Mouse (Mus musculus) spleen, postnatal 14 days (tissue): ENCODE data around the gene Lrp6.

Experiments used
- DNase-seq, 2 experiments: peaks; one replicate each; pipeline ENCODE4 v3.0.0; 2021 to 2022; ENCODE audit warnings: low spot score in 2 of 2

Gene Lrp6

DNA sequence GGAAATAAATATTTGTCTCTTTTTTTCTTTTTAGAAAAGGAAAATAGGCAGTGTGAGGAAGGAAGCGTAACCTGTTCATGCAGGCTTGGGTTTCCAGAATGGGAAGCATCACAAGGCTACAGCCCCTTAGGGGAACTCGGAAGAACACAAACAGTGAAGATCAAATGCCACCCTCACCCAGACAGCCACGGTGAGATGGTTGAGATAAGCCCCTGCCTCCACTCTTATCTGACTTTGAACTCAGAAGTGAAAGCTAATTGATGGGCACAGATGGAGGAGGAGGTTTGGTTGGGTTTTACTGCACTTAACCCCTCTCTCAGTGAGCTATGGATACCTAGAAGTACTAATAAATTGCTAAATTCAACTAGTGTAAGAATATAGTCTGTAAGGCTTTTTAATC lies 33.7 kb downstream of the Lrp6 start:
- no peak for DNase-seq

DNA sequence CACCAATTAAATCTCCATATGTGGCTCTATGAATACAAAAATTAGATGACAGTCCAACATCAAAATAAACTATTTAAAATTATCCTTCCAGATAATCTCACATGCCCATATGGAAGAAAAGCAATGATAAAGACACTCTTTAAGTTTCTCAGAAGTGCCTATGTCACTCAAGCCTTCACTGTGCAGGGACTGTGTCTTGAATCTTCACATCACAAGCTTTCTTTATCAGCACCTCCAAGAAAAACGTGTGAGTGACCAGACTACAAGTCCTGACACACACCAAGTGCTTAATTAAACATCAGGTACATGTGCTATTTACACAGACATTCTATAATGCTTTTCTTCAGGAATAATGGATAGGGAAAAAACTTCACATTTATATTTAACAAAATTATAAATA lies 34.8 kb downstream of the Lrp6 start:
- no peak for DNase-seq

GRCm38 (mm10) chr6:134529340-134529739 lies 37.4 kb downstream of the Lrp6 start:
- no peak for DNase-seq

GRCm38 (mm10) chr6:134528396-134528795 lies 38.4 kb downstream of the Lrp6 start:
- DNase-seq: no peak

GRCm38 (mm10) chr6:134527596-134528128 lies 39.1 kb downstream of the Lrp6 start:
- no peak for DNase-seq

GRCm38 (mm10) chr6:134526821-134527595 lies 39.8 kb downstream of the Lrp6 start:
- no peak for DNase-seq

- DNase-seq: no peak
Measured at GRCm38 (mm10) chr6:134526275-134526674, 40.5 kb downstream of the Lrp6 start.

DNA sequence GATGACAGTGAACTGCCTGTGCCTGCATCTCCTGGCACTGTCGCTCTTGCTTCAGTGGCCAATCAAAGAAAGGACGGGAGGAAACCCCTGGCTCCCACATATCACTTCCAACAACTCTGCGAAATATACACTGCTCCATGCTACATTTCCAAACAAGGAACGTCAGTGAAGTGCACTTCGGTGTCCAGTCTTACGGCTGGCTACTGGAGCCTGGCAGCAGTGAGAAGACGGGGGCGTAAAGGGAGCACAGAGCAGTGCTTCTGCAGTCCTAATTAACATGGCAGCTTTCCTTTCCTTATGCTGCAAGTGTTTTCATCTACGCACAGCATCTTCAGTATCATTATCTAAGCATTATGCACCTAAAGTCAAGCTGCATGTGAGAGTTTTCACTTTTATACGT lies 45.4 kb downstream of the Lrp6 start:
- no peak for DNase-seq

DNA sequence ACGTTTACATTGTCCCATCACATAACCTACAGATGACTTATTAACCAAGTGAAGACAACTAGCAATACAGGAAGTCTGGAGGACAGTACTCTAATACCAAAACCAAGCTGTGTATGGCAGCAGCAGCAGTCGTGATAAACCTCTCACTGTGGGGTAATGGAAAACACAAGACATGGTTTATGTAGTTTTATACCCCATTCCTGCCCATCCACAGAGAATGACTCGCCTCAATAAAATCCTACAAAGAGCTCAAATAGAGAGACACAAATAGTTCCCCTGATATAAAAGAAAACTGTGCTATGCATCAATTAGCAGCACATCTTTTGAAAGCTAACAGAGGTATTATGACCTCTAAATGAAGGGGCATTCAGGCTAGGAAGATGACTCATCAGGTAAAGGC lies 45.9 kb downstream of the Lrp6 start:
- no peak for DNase-seq

- no peak for DNase-seq
Measured at GRCm38 (mm10) chr6:134518450-134518849, 48.3 kb downstream of the Lrp6 start.

DNA sequence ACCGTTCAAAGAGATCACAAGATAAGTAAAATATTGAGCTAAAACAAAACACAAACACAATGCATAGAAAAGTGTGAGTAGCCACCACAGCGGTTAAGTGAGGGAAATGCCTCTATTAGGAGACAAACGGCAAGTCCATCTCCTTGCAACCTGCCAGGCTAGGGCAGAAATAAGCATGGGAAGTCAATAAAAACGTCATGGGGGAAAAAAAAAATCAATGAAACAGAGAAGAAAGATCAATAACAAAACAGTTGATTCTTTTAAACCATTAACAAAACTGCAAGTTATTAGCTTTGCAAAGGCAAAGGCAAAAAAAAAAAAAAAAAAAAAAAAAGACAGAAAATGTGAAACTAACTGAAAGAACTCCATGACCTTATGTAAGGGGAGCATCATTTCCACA lies 49.6 kb downstream of the Lrp6 start:
- DNase-seq: no peak

- no peak for DNase-seq
Measured at GRCm38 (mm10) chr6:134515416-134515815, 51.3 kb downstream of the Lrp6 start.

GRCm38 (mm10) chr6:134513896-134514510 lies 52.8 kb downstream of the Lrp6 start:
- no peak for DNase-seq

GRCm38 (mm10) chr6:134513011-134513410 lies 53.8 kb downstream of the Lrp6 start:
- DNase-seq: no peak

DNA sequence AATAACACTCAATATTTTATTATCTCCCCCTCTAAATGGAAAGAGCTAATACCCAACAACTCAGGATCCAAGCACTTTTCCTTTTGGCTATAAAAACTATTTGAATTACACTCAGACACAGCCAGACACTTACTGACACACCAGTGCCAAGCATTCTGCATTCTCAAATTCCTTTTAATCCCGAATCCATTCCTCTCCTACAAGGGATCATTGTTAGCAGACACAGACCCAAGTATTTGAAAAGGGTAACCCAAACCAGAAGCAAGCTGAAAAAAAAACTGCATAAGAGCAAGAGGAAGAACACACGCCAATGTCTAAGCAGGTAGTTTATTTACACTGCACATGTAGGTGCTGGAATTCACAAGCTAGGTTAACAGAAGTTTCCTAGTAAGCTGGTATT lies 54.3 kb downstream of the Lrp6 start:
- no peak for DNase-seq

DNA sequence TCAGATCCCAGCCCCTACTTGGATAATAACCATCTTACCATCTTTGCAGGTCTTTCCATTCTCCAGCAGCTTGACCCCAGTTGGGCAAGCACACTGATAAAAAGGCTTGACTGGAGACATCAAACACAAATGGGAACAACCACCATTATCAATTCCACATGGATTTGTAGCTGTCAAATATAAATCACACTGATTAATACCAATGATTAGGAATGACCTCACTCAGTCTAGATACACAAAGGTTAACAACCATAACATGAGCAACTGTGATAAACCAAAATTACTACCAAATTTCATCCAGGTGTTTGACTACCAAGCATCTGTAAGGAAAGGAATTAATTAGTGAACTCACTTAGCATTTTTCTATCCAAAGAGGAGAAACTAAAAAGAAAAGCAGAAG lies 55.6 kb downstream of the Lrp6 start:
- no peak for DNase-seq

GRCm38 (mm10) chr6:134510280-134510679 lies 56.5 kb downstream of the Lrp6 start:
- DNase-seq: no peak

GRCm38 (mm10) chr6:134509731-134510226 lies 57.0 kb downstream of the Lrp6 start:
- DNase-seq: no peak

GRCm38 (mm10) chr6:134504866-134505265 lies 61.9 kb downstream of the Lrp6 start:
- no peak for DNase-seq

DNA sequence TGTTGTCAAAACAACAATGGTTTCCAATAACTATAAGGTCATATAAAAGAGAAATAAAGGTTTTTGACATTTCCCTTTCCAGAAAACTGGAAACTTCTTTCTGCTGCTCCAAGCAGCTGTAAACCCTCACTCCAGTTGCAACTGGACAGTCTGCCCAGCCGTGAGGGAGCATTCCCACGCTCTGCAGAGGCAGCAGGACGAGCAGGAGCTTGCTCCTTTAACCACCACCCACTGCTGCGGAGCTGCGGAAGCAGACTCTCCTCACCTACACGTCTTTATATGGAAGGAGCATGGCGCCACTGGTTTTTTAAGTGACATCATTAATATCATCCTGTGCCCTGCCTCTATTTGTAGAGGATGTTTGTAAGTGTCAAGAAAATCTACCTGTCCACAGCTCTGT lies 64.4 kb downstream of the Lrp6 start:
- DNase-seq: no peak

GRCm38 (mm10) chr6:134500381-134501162 lies 66.2 kb downstream of the Lrp6 start:
- no peak for DNase-seq

GRCm38 (mm10) chr6:134499089-134499488 lies 67.7 kb downstream of the Lrp6 start:
- no peak for DNase-seq
